Mouse (Mus musculus): ENCODE data around the gene Hprt. TPM values are rescaled to one million over a fixed set of nuclear protein-coding genes. Genes with fewer than 3 reads are reported as not detected.

The Hprt gene
- polyA plus RNA-seq, 1 experiment from 2014 or later: 162 TPM

GRCm38 (mm10) chrX:53046911-53047310 is 59.0 kb downstream of the Hprt start:
- DNase-seq (ENCODE audit: low spot score): no peak
- no peaks in the 10 kb centered on the region for H3K9me3 ChIP-seq (ENCODE audit: control insufficient read depth, low read length)
- no peaks in the 10 kb centered on the region for H3K27me3 ChIP-seq (replicated peaks; ENCODE audit: control insufficient read depth, insufficient read depth, low read length)
- H3K27ac ChIP-seq (replicated peaks; ENCODE audit: low read depth, low read length): no peak overlapping the region
- WGBS: 65% methylated on average over 2 of the region's 2 CpGs
- no peak overlapping the region for H3K4me3 ChIP-seq (ENCODE audit: low read depth, low read length)
- no peak overlapping the region for H3K4me2 ChIP-seq (ENCODE audit: low read depth, low read length)
- H3K9ac ChIP-seq (ENCODE audit: low read depth, low read length): no peak overlapping the region
- 0 out of 2 replicates have a peak, but pooled peaks cover 6% of the 10 kb centered on the region for H3K4me1 ChIP-seq (ENCODE audit: control insufficient read depth, insufficient read depth, low read length)
- no peaks in the 10 kb centered on the region for H3K36me3 ChIP-seq (ENCODE audit: control insufficient read depth, insufficient read depth, low read length)
- no peak for ATAC-seq (ENCODE audit: low read depth)

DNA sequence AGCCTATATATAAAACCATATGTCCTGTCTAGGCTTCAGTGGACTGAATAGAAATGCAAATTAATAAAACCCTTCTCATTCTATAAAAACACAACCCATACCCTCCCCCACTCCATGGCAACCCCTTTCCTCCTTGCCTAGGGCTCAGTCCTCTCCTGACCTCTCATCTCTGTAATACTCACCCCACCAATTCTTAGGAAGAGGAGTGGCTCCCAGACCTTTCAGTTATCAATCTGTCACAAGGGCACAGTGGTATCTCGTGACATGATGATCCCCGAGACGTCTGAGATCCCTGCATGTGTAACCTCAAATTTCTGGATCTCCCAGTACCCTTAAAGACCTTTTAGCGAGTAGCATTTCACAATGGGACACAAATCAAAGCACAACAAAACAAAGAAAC is 61.3 kb downstream of the Hprt start:
- Histone ChIP-seq H3K4me3 (ENCODE audit: low read depth, low read length) (no peak overlapping the region), H3K36me3 (ENCODE audit: control insufficient read depth, insufficient read depth, low read length) (peaks cover 7% of the 10 kb centered on the region; the same call in 1 of the 2 replicates), H3K9me3 (ENCODE audit: control insufficient read depth, low read length) (no peaks in the 10 kb centered on the region), H3K9ac (ENCODE audit: low read depth, low read length) (no peak overlapping the region), H3K4me1 (ENCODE audit: control insufficient read depth, insufficient read depth, low read length) (peaks cover 14% of the 10 kb centered on the region; the same call in 1 of the 2 replicates), H3K27me3 (replicated peaks; ENCODE audit: control insufficient read depth, insufficient read depth, low read length) (no peaks in the 10 kb centered on the region), H3K4me2 (ENCODE audit: low read depth, low read length) (no peak overlapping the region), H3K27ac (replicated peaks; ENCODE audit: low read depth, low read length) (no peak overlapping the region)
- ATAC-seq (ENCODE audit: low read depth) (no peak), DNase-seq (ENCODE audit: low spot score) (no peak)
- WGBS: 41% methylated on average over 4 of the region's 4 CpGs

- H3K4me1 ChIP-seq (ENCODE audit: control insufficient read depth, insufficient read depth, low read length): peaks cover 10% of the 10 kb centered on the region; the same call in 1 of the 2 replicates
- H3K36me3 ChIP-seq (ENCODE audit: control insufficient read depth, insufficient read depth, low read length): peaks cover 10% of the 10 kb centered on the region
- WGBS: 13% methylated on average over 6 of the region's 9 CpGs
- no peak for DNase-seq (ENCODE audit: low spot score)
- H3K4me2 ChIP-seq (ENCODE audit: low read depth, low read length): peak overlapping the region; percentile 43
- no peaks in the 10 kb centered on the region for H3K27me3 ChIP-seq (replicated peaks; ENCODE audit: control insufficient read depth, insufficient read depth, low read length)
- peak overlapping the region; percentile 23 for H3K4me3 ChIP-seq (ENCODE audit: low read depth, low read length)
- no peaks in the 10 kb centered on the region for H3K9me3 ChIP-seq (ENCODE audit: control insufficient read depth, low read length)
- no peak overlapping the region for H3K9ac ChIP-seq (ENCODE audit: low read depth, low read length)
- no peak; the same call in 1 of the 2 replicates for ATAC-seq (ENCODE audit: low read depth)
- 0 out of 2 replicates have a peak overlapping the region, but pooled peaks have one; percentile 58 for H3K27ac ChIP-seq (replicated peaks; ENCODE audit: low read depth, low read length)
These were observed 62.4 kb downstream of the Hprt start for GRCm38 (mm10) chrX:53050353-53050752.

GRCm38 (mm10) chrX:53052652-53053500 is 64.9 kb downstream of the Hprt start:
- 17% methylated on average over 12 of the region's 13 CpGs for WGBS
- H3K9me3 ChIP-seq (ENCODE audit: control insufficient read depth, low read length): no peaks in the 10 kb centered on the region
- H3K4me2 ChIP-seq (ENCODE audit: low read depth, low read length): peak overlapping the region; percentile 64
- peak overlapping the region; percentile 65; the same call in 1 of the 2 replicates for H3K27ac ChIP-seq (replicated peaks; ENCODE audit: low read depth, low read length)
- H3K4me3 ChIP-seq (ENCODE audit: low read depth, low read length): no peak overlapping the region; the same call in 1 of the 2 replicates
- peaks cover 10% of the 10 kb centered on the region for H3K36me3 ChIP-seq (ENCODE audit: control insufficient read depth, insufficient read depth, low read length)
- H3K9ac ChIP-seq (ENCODE audit: low read depth, low read length): no peak overlapping the region
- no peaks in the 10 kb centered on the region for H3K27me3 ChIP-seq (replicated peaks; ENCODE audit: control insufficient read depth, insufficient read depth, low read length)
- H3K4me1 ChIP-seq (ENCODE audit: control insufficient read depth, insufficient read depth, low read length): peaks cover 9% of the 10 kb centered on the region; the same call in 1 of the 2 replicates
- DNase-seq (ENCODE audit: low spot score): peak; percentile 91
- peak; percentile 51 for ATAC-seq (ENCODE audit: low read depth)

- peak overlapping the region; percentile 58 for H3K27ac ChIP-seq (replicated peaks; ENCODE audit: low read depth, low read length)
- ATAC-seq (ENCODE audit: low read depth): no peak
- WGBS: 58% methylated on average over 5 of the region's 5 CpGs
These were observed 65.9 kb downstream of the Hprt start for GRCm38 (mm10) chrX:53053885-53054284.

DNA sequence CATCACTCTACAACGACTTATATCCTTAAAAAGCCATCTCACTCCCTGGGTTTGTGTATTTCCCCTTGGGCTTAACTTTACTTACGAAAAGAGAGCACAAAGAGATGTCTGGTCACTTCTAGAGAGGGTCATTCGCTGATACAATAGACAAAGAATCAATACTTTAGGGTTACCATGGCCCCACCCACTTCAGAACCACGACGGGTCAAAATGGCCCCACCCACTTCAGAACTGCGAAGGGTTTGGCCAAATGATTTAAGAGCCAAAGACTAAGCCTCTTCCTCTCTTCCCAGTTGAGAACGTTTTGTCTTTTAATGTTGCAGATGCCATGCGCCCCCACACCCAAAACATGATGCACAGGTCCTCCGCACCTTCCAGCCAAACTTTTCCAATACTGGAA is 67.8 kb downstream of the Hprt start:
- Histone ChIP-seq H3K27ac (replicated peaks; ENCODE audit: low read depth, low read length) (peak overlapping the region; percentile 93), H3K36me3 (ENCODE audit: control insufficient read depth, insufficient read depth, low read length) (peaks cover 10% of the 10 kb centered on the region), H3K9ac (ENCODE audit: low read depth, low read length) (peak overlapping the region; percentile 85), H3K4me2 (ENCODE audit: low read depth, low read length) (peak overlapping the region; percentile 64), H3K4me1 (ENCODE audit: control insufficient read depth, insufficient read depth, low read length) (peaks cover 11% of the 10 kb centered on the region), H3K27me3 (replicated peaks; ENCODE audit: control insufficient read depth, insufficient read depth, low read length) (no peaks in the 10 kb centered on the region), H3K4me3 (ENCODE audit: low read depth, low read length) (peak overlapping the region; percentile 58), H3K9me3 (ENCODE audit: control insufficient read depth, low read length) (no peaks in the 10 kb centered on the region)
- 12% methylated on average over 9 of the region's 9 CpGs for WGBS
- ATAC-seq (ENCODE audit: low read depth): no peak
- DNase-seq (ENCODE audit: low spot score): no peak

More at GRCm38 (mm10) chrX:53053885-53054284, 65.9 kb downstream of the Hprt start:
- Histone ChIP-seq H3K27me3 (replicated peaks; ENCODE audit: control insufficient read depth, insufficient read depth, low read length) (no peaks in the 10 kb centered on the region), H3K9ac (ENCODE audit: low read depth, low read length) (peak overlapping the region; percentile 56), H3K4me2 (ENCODE audit: low read depth, low read length) (peak overlapping the region; percentile 64), H3K4me3 (ENCODE audit: low read depth, low read length) (peak overlapping the region; percentile 58), H3K9me3 (ENCODE audit: control insufficient read depth, low read length) (no peaks in the 10 kb centered on the region), H3K36me3 (ENCODE audit: control insufficient read depth, insufficient read depth, low read length) (peaks cover 10% of the 10 kb centered on the region), H3K4me1 (ENCODE audit: control insufficient read depth, insufficient read depth, low read length) (peaks cover 9% of the 10 kb centered on the region; the same call in 1 of the 2 replicates)
- no peak for DNase-seq (ENCODE audit: low spot score)

DNA sequence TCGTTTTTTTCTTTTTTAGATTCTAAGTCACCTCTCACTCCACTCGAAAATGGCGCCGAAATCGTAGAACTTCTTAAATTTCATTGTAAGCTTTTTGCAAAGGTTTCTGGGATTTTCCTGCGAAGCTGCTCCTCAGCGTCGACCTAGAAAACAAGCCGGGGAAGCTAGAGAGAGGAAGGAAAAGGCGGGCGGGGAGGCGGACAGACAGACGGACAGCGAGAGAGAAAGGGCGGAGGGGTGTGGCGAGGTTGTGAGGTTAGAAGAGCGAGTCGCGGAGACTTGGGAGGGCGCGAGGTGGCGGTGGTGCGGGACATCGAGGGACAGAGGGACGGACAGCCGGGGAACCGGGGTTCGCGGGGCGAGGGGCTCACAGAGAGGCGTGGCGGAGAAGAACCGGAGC is 68.7 kb downstream of the Hprt start:
- no peak for ATAC-seq (ENCODE audit: low read depth)
- DNase-seq (ENCODE audit: low spot score): peak; percentile 74
- Histone ChIP-seq H3K36me3 (ENCODE audit: control insufficient read depth, insufficient read depth, low read length) (peaks cover 10% of the 10 kb centered on the region), H3K9me3 (ENCODE audit: control insufficient read depth, low read length) (no peaks in the 10 kb centered on the region), H3K4me1 (ENCODE audit: control insufficient read depth, insufficient read depth, low read length) (peaks cover 11% of the 10 kb centered on the region), H3K27me3 (replicated peaks; ENCODE audit: control insufficient read depth, insufficient read depth, low read length) (no peaks in the 10 kb centered on the region), H3K4me2 (ENCODE audit: low read depth, low read length) (peak overlapping the region; percentile 64), H3K27ac (replicated peaks; ENCODE audit: low read depth, low read length) (peak overlapping the region; percentile 93), H3K4me3 (ENCODE audit: low read depth, low read length) (peak overlapping the region; percentile 58), H3K9ac (ENCODE audit: low read depth, low read length) (peak overlapping the region; percentile 85)
- WGBS: 22% methylated on average over 30 of the region's 33 CpGs

DNA sequence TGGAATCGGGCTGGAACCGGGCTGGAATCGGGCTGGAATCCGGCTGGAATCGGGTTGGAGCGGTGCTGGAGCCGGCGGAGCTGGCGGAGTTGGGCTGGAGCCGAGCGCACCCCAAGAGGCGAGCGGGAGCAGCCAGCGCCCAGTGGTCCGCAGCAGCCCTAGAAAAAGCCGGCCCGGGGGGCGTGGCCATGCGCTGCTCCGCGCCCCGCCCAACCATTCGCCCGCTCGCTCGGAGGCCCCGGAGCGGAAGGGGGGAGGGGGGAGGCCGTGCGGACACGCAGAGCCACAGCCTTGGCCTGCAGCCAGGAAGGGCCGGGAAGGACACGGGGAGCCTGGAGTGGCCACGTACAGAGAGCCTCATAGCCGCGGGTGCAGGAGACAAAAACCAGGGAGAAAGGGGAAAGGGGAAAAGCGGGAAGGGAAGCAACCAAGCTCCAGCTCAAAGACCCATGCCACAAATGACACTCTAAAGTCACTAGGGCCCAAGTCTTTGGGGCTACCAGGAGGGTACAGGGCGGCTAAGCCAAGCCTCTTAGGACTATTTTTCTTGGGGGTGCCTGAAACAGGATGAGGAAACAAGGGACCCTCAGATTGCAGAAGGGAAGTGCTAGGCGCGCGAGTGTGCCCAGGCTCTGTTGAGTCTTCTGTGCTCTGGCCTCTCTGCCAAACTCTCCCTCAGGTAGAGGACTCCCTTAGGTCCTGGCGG is 69.3 kb downstream of the Hprt start:
- peak; percentile 93 for DNase-seq (ENCODE audit: low spot score)
- no peaks in the 10 kb centered on the region for H3K27me3 ChIP-seq (replicated peaks; ENCODE audit: control insufficient read depth, insufficient read depth, low read length)
- 14% methylated on average over 20 of the region's 42 CpGs for WGBS
- peaks cover 10% of the 10 kb centered on the region for H3K36me3 ChIP-seq (ENCODE audit: control insufficient read depth, insufficient read depth, low read length)
- peak overlapping the region; percentile 58 for H3K4me3 ChIP-seq (ENCODE audit: low read depth, low read length)
- peak; percentile 86 for ATAC-seq (ENCODE audit: low read depth)
- peaks cover 10% of the 10 kb centered on the region for H3K4me1 ChIP-seq (ENCODE audit: control insufficient read depth, insufficient read depth, low read length)
- peak overlapping the region; percentile 85 for H3K9ac ChIP-seq (ENCODE audit: low read depth, low read length)
- no peaks in the 10 kb centered on the region for H3K9me3 ChIP-seq (ENCODE audit: control insufficient read depth, low read length)
- H3K27ac ChIP-seq (replicated peaks; ENCODE audit: low read depth, low read length): peak overlapping the region; percentile 93
- peak overlapping the region; percentile 64 for H3K4me2 ChIP-seq (ENCODE audit: low read depth, low read length)

All from embryonic facial prominence, embryonic 14.5 days (tissue).